Mouse (Mus musculus): ENCODE results near the gene Myoz1. TPM values are rescaled to one million over a fixed set of nuclear protein-coding genes. Genes with fewer than 3 reads are reported as not detected.

Myoz1 gene
- polyA plus RNA-seq, 1 experiment from 2014 or later = 29.8 TPM

- H3K9me3 ChIP-seq (replicated peaks; ENCODE audit: control insufficient read depth, low read length) = no peaks in the 10 kb centered on the region
- H3K36me3 ChIP-seq (ENCODE audit: control insufficient read depth, insufficient read depth, low read length) = peaks cover 13% of the 10 kb centered on the region
- ATAC-seq (ENCODE audit: insufficient read depth, low FRiP score) = no peak
- peak overlapping the region; percentile 99 for H3K27ac ChIP-seq (ENCODE audit: low read length)
- peak overlapping the region; percentile 92 for H3K9ac ChIP-seq (ENCODE audit: low read length)
- H3K27me3 ChIP-seq (ENCODE audit: control insufficient read depth, insufficient read depth, low read length) = no peaks in the 10 kb centered on the region
- H3K4me2 ChIP-seq (ENCODE audit: low read depth, low read length) = peak overlapping the region; percentile 86
- peaks cover 37% of the 10 kb centered on the region for H3K4me1 ChIP-seq (ENCODE audit: control insufficient read depth, insufficient read depth, low read length)
- 12% methylated on average over 27 of the region's 27 CpGs for WGBS
- H3K4me3 ChIP-seq (replicated peaks; ENCODE audit: low read length) = peak overlapping the region; percentile 91
Observed at GRCm38 (mm10) chr14:20695761-20696520, 39.6 kb upstream of the Myoz1 start.

- peak; percentile 92 for ATAC-seq (ENCODE audit: insufficient read depth, low FRiP score)
- peaks cover 30% of the 10 kb centered on the region for H3K4me1 ChIP-seq (ENCODE audit: control insufficient read depth, insufficient read depth, low read length)
- peak within 1 kb of the TSS; percentile 91 for H3K4me3 ChIP-seq (replicated peaks; ENCODE audit: low read length)
- WGBS = under 1% methylated on average over 111 of the region's 111 CpGs
- peak within 1 kb of the TSS; percentile 86 for H3K4me2 ChIP-seq (ENCODE audit: low read depth, low read length)
- no peaks in the 10 kb centered on the region for H3K27me3 ChIP-seq (ENCODE audit: control insufficient read depth, insufficient read depth, low read length)
- H3K9me3 ChIP-seq (replicated peaks; ENCODE audit: control insufficient read depth, low read length) = no peaks in the 10 kb centered on the region
- peak within 1 kb of the TSS; percentile 99 for H3K27ac ChIP-seq (ENCODE audit: low read length)
- peaks cover 17% of the 10 kb centered on the region for H3K36me3 ChIP-seq (ENCODE audit: control insufficient read depth, insufficient read depth, low read length)
- H3K9ac ChIP-seq (ENCODE audit: low read length) = peak within 1 kb of the TSS; percentile 92
Observed at GRCm38 (mm10) chr14:20694884-20695760, 38.8 kb upstream of the Myoz1 start, which contains the start of gene Fut11. Fut11 (plus strand) TSS chr14:20694968.

DNA sequence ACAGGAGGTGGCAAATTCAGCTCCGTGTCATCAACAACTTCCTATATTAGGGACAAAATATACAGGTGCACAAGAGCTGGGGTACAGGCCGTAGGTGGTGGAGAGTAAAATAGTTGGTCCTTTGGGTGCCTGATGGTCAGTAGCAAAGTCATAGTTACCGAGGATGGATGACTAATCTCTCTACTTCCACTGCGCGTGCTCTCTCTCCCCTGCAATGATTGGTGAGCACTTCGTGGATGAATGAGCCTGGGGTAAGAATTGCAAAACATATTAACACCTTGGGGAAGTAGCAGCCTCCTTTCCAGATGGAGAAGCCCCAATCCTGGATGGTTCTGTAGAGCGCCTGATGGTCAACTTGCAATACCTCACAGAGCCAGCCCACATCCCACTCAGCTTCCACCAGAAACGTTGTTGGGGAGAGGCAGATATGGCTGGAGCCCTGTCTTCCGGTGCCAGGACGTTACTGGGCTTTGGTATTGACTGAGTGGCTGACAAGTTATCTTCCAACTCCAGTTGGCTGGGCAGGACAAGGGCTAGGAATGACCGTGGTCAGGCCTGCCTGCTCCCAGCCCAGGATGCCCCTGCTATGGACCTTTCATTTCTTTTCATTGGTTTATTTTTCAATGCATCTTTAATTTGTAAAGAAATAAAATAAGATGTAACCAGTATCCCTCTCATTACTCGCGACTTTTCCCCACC is 38.0 kb upstream of the Myoz1 start:
- H3K4me1 ChIP-seq (ENCODE audit: control insufficient read depth, insufficient read depth, low read length) = peaks cover 30% of the 10 kb centered on the region
- H3K36me3 ChIP-seq (ENCODE audit: control insufficient read depth, insufficient read depth, low read length) = peaks cover 25% of the 10 kb centered on the region
- H3K9me3 ChIP-seq (replicated peaks; ENCODE audit: control insufficient read depth, low read length) = no peaks in the 10 kb centered on the region
- ATAC-seq (ENCODE audit: insufficient read depth, low FRiP score) = peak; percentile 11; the same call in 1 of the 2 replicates
- H3K9ac ChIP-seq (ENCODE audit: low read length) = peak overlapping the region; percentile 92
- no peaks in the 10 kb centered on the region for H3K27me3 ChIP-seq (ENCODE audit: control insufficient read depth, insufficient read depth, low read length)
- peak overlapping the region; percentile 99 for H3K27ac ChIP-seq (ENCODE audit: low read length)
- peak overlapping the region; percentile 91 for H3K4me3 ChIP-seq (replicated peaks; ENCODE audit: low read length)
- WGBS = 40% methylated on average over 13 of the region's 13 CpGs
- H3K4me2 ChIP-seq (ENCODE audit: low read depth, low read length) = peak overlapping the region; percentile 86

DNA sequence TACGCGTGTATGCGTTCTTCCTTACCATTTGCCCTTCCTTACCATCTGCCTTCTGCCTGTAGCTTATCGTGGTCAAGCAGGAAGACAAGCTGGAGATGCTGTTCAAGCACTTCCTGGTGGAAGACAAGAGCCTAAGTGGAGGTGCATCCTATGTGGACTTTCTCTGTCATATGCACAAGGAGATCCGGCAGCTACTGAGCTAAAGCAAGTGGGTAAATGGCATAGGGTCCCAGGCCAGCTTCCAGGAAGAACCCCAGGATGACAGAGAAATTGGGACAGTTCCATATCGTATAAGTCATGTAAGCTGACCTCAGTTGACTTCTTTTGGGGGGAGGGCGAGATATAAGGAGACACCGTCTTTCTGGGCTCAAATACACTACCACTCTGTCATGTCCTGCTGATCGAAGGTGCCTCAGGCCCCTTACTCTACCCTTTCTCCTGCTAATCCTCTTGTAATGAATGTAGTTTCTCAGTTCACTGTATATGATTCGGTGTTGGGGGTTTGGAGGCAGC is 37.3 kb upstream of the Myoz1 start:
- WGBS = 86% methylated on average over 10 of the region's 10 CpGs
- no peak overlapping the region for H3K27ac ChIP-seq (ENCODE audit: low read length)
- no peaks in the 10 kb centered on the region for H3K27me3 ChIP-seq (ENCODE audit: control insufficient read depth, insufficient read depth, low read length)
- no peak overlapping the region for H3K4me3 ChIP-seq (replicated peaks; ENCODE audit: low read length)
- H3K4me2 ChIP-seq (ENCODE audit: low read depth, low read length) = no peak overlapping the region
- H3K9ac ChIP-seq (ENCODE audit: low read length) = no peak overlapping the region
- peaks cover 30% of the 10 kb centered on the region for H3K4me1 ChIP-seq (ENCODE audit: control insufficient read depth, insufficient read depth, low read length)
- ATAC-seq (ENCODE audit: insufficient read depth, low FRiP score) = no peak
- no peaks in the 10 kb centered on the region for H3K9me3 ChIP-seq (replicated peaks; ENCODE audit: control insufficient read depth, low read length)
- H3K36me3 ChIP-seq (ENCODE audit: control insufficient read depth, insufficient read depth, low read length) = peaks cover 31% of the 10 kb centered on the region

DNA sequence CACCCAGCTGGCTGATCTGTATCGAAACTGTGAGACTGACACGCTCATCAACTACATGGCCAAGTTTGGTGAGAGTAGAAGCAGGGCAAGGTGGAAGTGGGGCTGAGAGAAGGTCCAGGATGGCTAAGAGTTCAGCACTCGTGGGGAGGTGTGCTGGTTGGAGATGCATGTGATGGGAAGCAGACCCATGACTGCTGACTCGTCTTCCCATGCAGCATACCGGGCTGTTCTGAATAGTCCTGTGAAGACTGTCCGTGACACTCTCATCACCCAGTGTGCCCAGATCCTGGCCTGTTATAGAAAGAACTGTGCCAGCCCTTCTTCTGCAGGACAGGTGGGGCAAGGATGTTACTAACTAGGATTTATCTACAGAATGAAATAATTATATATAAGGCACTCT is 35.4 kb upstream of the Myoz1 start:
- 89% methylated on average over 6 of the region's 6 CpGs for WGBS
- Histone ChIP-seq H3K4me1 (ENCODE audit: control insufficient read depth, insufficient read depth, low read length) (peaks cover 14% of the 10 kb centered on the region), H3K4me3 (replicated peaks; ENCODE audit: low read length) (no peak overlapping the region), H3K27me3 (ENCODE audit: control insufficient read depth, insufficient read depth, low read length) (no peaks in the 10 kb centered on the region), H3K9me3 (replicated peaks; ENCODE audit: control insufficient read depth, low read length) (no peaks in the 10 kb centered on the region), H3K27ac (ENCODE audit: low read length) (no peak overlapping the region), H3K36me3 (ENCODE audit: control insufficient read depth, insufficient read depth, low read length) (peaks cover 36% of the 10 kb centered on the region), H3K9ac (ENCODE audit: low read length) (no peak overlapping the region), H3K4me2 (ENCODE audit: low read depth, low read length) (no peak overlapping the region)
- no peak for ATAC-seq (ENCODE audit: insufficient read depth, low FRiP score)

DNA sequence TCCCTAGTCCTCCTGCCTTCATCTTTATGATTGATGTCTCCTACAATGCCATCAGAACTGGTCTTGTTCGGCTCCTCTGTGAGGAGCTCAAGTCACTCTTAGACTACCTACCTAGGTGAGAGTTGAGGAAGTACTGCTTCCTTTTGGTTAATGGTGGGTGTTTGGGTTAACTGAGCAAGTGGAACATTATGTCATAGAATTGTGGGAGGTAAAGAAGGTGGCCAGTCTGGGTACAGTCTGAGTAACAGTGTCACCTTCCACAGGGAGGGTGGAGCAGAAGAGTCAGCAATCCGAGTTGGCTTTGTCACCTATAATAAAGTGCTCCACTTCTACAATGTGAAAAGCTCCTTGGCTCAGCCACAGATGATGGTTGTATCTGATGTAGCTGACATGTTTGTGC is 32.7 kb upstream of the Myoz1 start:
- no peak overlapping the region for H3K4me3 ChIP-seq (replicated peaks; ENCODE audit: low read length)
- H3K27ac ChIP-seq (ENCODE audit: low read length) = no peak overlapping the region
- H3K4me2 ChIP-seq (ENCODE audit: low read depth, low read length) = no peak overlapping the region
- H3K9ac ChIP-seq (ENCODE audit: low read length) = no peak overlapping the region
- no peaks in the 10 kb centered on the region for H3K27me3 ChIP-seq (ENCODE audit: control insufficient read depth, insufficient read depth, low read length)
- no peaks in the 10 kb centered on the region for H3K4me1 ChIP-seq (ENCODE audit: control insufficient read depth, insufficient read depth, low read length)
- WGBS = 86% methylated on average over 2 of the region's 2 CpGs
- H3K9me3 ChIP-seq (replicated peaks; ENCODE audit: control insufficient read depth, low read length) = no peaks in the 10 kb centered on the region
- ATAC-seq (ENCODE audit: insufficient read depth, low FRiP score) = no peak
- H3K36me3 ChIP-seq (ENCODE audit: control insufficient read depth, insufficient read depth, low read length) = peaks cover 48% of the 10 kb centered on the region

DNA sequence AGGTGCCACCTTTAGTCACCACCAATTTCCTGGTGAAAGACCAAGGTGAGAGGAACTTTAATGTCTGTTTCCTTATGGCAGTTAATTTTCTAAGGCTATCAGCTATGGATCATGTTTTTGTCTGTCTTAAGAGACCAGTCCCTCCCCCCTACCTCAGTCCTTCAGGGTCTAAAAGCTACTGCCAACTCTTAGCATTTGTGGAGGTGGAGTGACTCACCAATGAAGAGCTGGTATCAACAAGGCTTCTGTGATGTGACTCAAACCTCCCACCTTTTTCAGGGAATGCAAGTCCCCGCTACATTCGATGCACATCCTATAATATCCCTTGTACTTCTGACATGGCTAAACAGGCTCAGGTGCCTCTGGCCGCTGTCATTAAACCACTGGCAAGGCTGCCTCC is 30.2 kb upstream of the Myoz1 start:
- Histone ChIP-seq H3K27ac (ENCODE audit: low read length) (no peak overlapping the region), H3K36me3 (ENCODE audit: control insufficient read depth, insufficient read depth, low read length) (peaks cover 60% of the 10 kb centered on the region), H3K4me3 (replicated peaks; ENCODE audit: low read length) (no peak overlapping the region), H3K4me1 (ENCODE audit: control insufficient read depth, insufficient read depth, low read length) (no peaks in the 10 kb centered on the region), H3K9me3 (replicated peaks; ENCODE audit: control insufficient read depth, low read length) (no peaks in the 10 kb centered on the region), H3K9ac (ENCODE audit: low read length) (no peak overlapping the region), H3K27me3 (ENCODE audit: control insufficient read depth, insufficient read depth, low read length) (no peaks in the 10 kb centered on the region), H3K4me2 (ENCODE audit: low read depth, low read length) (no peak overlapping the region)
- WGBS = 94% methylated on average over 3 of the region's 3 CpGs
- no peak for ATAC-seq (ENCODE audit: insufficient read depth, low FRiP score)

DNA sequence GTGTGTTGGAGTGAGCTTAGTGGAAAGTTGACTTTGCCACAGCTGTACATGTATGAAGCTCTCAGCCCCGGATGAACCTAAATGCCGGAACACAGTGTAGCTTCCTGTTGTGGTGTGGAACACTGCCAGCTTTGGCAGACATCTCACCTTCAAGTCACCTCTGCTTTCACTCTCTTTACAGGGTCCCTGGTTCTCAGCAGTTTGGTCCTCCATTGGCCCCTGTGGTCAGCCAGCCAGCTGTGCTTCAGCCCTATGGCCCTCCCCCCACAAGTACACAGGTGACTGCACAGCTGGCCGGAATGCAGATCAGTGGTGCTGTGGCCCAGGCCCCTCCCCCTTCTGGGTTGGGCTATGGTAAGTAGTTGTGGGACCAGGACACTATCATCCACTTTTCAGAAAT is 26.2 kb upstream of the Myoz1 start:
- ATAC-seq (ENCODE audit: insufficient read depth, low FRiP score) = peak; percentile 59; the same call in 1 of the 2 replicates
- H3K4me1 ChIP-seq (ENCODE audit: control insufficient read depth, insufficient read depth, low read length) = no peaks in the 10 kb centered on the region
- no peak overlapping the region for H3K27ac ChIP-seq (ENCODE audit: low read length)
- H3K4me3 ChIP-seq (replicated peaks; ENCODE audit: low read length) = no peak overlapping the region
- H3K4me2 ChIP-seq (ENCODE audit: low read depth, low read length) = no peak overlapping the region
- H3K27me3 ChIP-seq (ENCODE audit: control insufficient read depth, insufficient read depth, low read length) = no peaks in the 10 kb centered on the region
- no peaks in the 10 kb centered on the region for H3K9me3 ChIP-seq (replicated peaks; ENCODE audit: control insufficient read depth, low read length)
- peaks cover 54% of the 10 kb centered on the region for H3K36me3 ChIP-seq (ENCODE audit: control insufficient read depth, insufficient read depth, low read length)
- H3K9ac ChIP-seq (ENCODE audit: low read length) = no peak overlapping the region
- 71% methylated on average over 3 of the region's 3 CpGs for WGBS
